Mouse (Mus musculus): ENCODE data around the gene Fubp3. TPM values are rescaled to one million over a fixed set of nuclear protein-coding genes. Genes with fewer than 3 reads are reported as not detected.

Fubp3 gene
- total RNA-seq, 2 experiments from 2014 or later = 13.1 to 13.7 TPM

DNA sequence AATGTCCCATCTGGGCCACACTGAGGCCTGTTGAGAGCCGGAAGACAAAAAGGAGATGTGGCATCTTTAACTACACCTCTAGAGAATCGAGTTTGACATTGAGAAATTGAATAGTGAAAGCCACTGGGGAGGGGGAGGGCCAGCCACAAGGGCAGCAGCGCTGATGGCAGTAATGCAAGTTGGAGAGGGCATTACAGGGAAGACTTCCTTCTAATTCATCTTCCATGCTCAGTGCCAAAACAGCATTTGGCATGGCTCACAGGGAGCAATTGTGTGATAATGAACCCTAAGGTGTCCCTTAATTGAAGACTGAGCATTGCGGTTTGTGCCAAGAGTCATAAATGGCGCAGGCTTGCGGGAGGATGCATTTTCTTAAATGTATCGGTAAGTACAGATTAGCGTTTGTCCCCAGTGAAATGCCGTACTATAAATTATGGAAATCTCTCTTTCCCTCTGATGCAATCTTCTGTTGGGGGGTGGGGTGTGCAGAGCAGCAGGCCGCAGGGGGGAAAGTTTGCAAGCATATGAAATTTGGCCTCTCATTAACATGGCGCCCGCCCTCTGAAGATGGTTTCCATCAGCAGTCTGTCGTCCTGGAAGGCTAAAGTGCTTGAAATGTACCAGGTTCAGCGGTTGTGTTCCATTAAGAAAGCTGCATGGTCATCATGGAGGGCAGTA is 46.2 kb downstream of the Fubp3 start:
- no peak for DNase-seq
- intact Hi-C loops (cut with DNase I) = no loop called here

DNA sequence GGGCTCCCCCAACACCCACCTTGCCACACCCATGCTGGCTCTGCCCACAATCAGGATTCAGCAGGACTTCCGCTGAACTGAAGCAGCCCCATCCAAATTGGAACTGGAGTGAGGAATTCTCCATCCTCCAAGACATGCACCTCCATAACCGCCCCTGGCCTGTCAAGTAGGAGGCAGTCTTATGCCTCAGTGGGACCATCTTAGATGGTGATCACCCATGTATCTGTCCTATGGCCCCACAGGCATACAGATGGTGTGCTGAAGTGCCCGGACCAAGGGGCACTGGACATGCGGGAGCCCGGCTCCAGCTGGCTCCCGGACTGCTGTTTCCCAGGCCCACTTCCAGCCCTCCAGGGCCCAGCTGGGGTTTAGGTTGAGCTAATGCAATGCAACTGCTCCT is 46.8 kb downstream of the Fubp3 start:
- DNase-seq = no peak
- intact Hi-C loops (cut with DNase I) = no loop called here

DNA sequence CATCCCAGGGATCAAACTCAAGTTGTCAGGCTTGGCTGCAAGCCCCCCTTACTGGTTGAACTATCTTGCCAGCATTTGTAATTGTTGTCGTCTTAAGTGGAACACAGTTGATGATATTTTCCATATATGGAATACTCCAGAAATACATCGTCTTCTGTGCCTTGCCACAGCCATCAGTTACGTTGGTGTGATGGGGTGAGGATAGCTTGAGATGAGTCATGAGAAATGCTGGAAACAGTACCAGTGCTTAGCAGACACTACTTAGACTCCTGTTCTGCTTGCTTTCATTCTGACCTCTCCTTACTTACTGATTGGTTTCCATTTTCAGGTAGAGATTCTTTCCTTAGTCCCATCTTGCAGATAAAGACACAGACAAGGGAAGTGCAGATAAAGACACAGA is 61.1 kb downstream of the Fubp3 start:
- intact Hi-C loops (cut with DNase I) = no loop called here
- DNase-seq = no peak

DNA sequence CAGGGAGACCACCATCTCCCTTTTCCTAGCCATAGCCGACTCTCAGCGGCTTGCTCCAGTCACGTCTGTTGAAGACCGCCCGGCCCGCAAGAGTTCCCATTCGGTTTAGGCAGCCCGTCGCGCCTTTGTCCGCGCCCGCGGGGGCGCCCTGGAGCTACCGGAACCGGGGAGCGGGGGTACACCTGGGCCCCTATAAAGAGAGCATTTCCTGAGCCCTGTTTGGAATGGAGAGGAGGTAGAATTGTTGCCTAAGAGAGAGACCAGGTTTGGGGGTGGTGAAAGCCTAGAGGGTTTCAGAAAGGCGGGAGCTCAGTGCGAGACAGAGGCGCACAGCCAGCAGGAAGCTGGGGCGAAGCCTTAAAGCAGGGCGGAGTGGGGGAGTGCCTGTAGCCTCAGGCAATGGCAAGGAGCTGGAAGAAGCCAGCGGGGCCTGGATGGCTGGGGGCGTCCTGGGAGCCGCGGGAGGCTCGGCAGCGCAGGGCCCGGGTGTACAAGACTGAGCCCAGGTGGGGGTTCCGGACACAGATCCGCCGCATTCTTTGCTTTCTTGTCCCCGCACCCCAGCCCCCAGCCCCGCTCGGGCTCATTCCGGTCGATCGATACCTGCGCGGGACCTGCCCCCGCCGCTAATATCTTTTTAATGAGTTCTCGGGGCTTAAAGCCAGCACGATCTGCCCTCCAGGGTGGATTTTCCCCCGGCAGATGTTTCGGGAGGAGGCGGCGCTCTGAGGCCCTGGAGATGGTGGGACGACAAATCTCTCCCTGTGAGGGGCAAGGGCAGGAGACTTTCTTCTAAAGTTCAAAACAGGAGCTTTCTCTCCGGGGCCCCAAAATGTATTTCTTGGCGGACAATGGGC is 63.1 kb downstream of the Fubp3 start:
- no peak for DNase-seq

DNA sequence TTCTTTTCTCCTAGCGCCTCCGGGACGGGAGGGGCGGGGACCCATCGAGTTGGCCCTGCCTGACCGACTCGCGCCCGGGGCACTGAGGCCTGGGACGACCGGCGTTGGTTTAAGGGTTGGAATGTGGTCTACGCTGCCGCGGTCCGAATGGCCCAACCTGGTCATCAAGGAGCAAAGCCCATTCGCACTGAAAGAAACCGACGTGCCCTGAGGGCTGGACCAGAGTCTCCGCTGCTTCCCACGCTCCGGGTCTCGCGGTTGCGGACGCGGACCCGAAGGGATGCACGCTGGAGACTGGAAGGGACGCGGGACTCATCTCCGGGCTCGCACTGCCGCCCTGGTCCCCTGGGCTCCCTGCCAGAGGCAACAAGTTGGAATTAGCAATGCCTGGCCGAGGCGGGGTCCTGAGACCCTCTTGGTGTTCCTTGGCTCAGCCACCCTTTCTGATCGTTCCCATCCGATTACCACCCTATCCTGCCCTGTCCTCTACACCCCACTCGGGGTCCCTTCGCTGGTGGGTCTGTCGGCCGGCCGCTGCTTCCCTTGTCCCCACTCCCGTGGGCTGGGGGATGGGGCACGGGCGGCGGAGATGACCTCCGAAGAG is 63.8 kb downstream of the Fubp3 start:
- intact Hi-C loops (cut with DNase I) = no loop called here
- no peak for DNase-seq

More for the DNA sequence above, 63.1 kb downstream of the Fubp3 start:
- intact Hi-C loops (cut with DNase I) = no loop called here

DNA sequence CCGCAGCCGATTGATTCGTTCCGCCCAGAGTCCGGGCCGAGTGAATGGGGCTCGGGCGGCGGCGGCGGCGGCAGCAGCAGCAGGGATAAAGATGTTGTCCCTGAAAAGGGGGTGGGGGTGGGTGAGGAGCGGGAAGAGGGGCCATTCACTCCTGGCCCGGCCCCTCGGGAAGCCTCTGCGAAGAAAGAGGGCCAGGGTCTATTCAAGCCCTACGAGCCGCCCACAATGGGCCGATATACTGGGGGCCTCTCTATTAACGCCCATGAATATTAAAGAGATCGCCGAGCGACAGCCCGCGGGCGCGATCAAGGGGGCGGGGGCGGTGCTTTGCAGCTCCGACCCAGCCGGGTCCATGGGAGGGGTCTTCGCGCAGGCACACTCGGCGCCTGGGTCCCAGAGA is 64.3 kb downstream of the Fubp3 start:
- no peak for DNase-seq
- intact Hi-C loops (cut with DNase I) = no loop called here

DNA sequence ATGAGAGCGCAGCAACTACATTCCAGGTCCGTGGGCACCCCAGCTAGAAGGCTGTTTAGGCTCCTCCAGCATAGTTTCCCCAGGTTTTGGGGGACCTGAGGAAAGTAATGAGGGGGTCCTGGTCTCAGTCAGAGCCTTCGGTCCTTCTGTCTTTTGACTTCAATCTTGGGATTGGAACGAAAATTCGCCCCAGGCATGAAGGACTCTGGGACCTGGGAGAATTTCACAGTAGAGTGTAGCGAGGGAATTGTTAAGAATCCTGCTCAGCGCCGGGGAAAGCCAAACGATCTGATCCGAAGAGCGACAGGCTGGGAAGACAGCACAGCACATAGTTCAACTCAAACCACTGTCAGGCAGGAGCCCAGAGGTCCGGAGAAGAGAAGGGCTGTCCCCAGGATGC is 64.9 kb downstream of the Fubp3 start:
- no peak for DNase-seq
- intact Hi-C loops (cut with DNase I) = no loop called here

DNA sequence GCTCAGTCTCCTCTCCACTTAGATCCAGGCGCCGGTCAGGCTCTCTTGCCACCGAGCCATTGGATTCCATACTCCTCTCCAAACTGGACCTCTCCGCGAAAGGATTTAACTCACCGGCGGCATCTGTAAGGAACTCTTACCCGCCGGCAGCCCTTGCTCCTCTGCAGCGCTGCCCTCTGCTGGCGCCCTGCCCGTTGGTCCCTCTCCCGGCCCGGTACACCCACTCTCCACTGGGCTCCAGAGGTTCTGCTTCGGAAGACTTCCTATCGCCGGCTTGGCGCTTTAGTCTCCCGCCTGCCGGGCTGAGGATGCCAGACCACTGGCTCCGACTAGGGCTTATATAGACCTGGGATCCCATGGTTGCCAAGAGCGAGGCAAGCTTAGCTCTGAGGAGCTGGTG is 65.4 kb downstream of the Fubp3 start:
- DNase-seq = peak in 1 of 2 experiments; percentile 41
- intact Hi-C loops (cut with DNase I) = no loop called here

DNA sequence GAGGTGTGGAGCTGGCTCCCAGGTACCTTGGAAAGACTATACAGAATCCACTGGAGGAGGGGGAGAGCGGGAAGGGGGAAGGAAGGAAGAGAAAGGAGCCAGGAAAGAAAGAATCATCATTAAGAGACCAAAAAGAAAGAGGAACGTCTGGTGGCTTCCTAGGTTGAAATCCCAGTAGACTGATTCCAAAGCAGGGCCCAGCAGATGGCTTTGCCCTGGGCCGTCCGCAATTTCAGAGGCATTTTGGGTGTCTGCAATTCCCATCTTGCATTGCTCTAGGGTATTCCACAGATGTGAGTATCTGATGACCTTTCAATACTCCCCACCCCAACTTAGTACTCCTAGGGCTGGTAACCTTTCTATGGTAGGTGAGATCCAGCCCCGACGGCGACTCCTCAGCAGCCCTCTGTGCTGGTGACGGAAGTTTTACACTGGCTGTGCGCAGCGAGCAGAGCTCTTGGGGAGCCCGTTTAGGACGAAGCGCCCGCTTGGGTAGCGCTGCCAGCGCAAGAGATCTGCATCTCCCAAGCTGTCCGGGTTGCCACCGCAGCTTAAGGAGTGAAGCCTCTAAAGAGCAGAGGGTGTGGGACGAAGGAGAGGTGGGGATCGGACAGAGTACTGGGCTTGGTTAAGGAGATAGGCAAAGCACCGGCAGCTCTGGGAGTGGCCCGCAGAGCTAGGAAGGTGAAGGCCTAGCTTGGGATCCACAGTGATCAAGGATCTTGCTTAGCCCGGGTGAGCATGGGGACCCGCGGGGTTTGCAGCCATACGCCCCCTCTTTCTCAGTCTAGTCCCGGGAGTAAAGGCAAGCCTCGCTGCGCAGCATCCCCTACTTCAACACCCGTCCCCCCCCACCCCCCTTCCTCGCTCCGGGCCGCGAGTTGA is 66.4 kb downstream of the Fubp3 start:
- no peak for DNase-seq

DNA sequence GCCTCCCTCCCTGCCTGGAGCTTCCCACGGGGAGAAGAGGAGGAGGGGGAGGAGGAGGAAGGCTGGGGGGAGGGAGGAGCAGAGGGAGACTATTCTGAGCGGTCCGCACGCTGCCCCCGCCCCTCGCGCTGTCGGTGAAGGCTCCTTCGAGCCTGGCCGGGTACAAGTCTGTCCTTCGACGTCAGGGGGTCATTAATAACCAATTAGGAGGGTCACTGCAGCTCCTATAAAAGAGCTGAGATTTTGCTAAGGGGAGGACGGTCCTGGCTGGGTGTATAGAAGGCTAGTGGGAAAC is 67.0 kb downstream of the Fubp3 start:
- intact Hi-C loops (cut with DNase I) = no loop called here
- no peak for DNase-seq

More for the DNA sequence above, 66.4 kb downstream of the Fubp3 start:
- intact Hi-C loops (cut with DNase I) = no loop called here

DNA sequence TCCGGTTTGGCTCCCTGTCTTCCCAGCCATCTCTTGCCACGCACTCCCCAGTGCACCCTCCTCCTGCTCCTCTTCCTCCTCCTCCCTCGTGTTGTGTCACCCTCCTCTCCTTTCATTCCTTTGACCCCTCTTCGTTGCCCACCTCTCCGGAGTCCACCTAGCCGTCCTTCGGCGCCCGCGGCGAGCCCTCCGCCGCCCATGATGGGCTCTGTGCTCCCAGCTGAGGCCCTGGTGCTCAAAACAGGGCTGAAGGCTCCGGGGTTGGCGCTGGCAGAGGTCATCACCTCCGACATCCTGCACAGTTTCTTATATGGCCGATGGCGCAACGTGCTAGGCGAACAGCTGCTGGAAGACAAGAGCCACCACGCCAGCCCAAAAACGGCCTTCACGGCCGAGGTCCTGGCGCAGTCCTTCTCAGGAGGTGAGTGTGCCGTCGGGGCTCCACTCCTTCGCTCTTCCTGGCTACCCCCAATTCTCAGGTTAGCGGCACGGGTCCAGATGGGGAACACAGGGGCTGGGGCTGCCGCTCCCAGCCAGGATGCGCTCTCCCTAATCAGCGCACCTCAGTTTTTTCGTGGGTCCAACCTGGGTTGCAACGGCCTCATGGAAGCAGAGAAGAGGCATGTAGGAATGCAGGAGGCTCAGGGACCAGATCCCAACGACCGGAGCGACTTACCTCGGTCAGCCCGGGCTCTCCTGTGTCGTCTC is 67.6 kb downstream of the Fubp3 start, which contains the start of gene Prdm12:
Gene Prdm12, plus strand, starts transcription at position 137 of the 708 bp plus-strand sequence.
- intact Hi-C loops (cut with DNase I) = no loop called here
- DNase-seq = no peak

DNA sequence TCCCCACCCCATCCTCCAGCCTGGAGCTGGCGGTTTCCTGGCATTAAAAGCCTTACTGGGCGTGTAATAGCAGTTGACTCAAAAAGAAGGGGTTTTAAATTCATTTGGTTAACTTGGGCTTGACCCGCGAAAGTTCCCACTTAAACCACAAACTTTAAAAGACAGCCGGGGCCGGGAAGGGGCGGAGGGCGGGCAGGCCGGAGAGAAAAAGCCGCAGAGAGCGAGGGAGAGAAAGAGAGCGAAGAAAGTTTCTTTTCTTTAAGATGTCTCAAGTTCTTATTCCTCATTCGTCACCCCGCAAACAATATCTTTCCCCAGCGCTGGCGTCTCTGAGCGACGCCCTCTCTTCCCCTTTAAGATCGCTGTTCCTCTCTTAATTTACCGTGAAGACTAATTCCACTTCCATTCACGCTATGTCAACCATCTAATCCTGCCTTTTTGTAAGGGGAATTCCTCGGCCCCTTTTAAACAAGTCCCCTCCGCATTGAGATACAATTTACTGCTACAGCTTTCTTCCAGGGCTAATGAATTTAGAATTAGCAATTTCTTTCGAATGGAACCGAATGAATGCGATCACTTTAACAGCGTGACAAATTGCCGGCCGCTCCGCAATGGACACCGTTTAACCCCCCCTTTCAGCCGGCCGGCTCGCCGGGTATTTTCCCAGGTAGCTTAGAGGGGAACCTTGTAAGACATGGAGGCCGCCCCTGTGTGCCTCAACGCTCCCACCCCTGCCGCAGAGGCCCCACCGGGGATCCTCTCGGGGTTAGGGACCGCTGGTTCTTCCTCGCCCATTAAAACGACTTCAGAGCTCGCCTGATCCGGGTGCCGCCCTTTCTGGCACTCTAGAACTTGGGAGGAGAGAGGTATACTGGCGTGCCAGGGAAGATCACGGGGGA is 68.4 kb downstream of the Fubp3 start:
- intact Hi-C loops (cut with DNase I) = no loop called here
- DNase-seq = no peak

DNA sequence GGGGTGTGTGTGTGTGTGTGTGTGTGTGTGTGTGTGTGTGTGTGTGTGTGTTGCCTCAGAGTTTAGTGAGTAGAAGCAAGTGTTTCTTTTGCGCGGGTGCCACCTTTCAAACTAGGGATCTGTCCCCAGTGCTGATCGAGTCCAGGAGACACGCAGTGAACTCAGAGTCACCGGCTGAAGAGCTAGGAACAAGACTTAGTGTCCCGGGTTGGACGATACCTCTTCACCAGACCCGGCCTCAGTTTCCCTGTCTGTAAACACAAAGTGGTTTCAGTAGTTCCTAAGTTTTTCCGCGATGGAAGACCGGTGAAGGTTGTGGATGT is 69.0 kb downstream of the Fubp3 start:
- intact Hi-C loops (cut with DNase I) = no loop called here
- no peak for DNase-seq

DNA sequence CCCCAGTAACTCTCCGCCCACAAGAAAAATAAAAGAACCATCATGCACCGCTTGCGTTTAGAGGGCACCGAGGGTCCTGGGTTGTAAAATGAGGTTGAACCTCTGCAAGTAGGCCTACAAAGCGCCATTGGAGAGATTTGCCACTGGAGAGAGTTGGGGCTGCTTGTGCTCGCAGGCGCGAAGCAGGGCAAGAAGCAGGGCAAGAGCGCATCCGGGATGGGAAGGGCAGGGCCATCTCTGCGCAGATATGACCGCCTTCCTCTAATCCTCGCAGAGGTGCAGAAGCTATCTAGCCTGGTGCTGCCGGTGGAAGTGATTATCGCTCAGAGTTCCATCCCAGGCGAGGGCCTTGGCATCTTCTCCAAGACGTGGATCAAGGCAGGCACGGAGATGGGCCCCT is 69.5 kb downstream of the Fubp3 start:
- intact Hi-C loops (cut with DNase I) = no loop called here

DNA sequence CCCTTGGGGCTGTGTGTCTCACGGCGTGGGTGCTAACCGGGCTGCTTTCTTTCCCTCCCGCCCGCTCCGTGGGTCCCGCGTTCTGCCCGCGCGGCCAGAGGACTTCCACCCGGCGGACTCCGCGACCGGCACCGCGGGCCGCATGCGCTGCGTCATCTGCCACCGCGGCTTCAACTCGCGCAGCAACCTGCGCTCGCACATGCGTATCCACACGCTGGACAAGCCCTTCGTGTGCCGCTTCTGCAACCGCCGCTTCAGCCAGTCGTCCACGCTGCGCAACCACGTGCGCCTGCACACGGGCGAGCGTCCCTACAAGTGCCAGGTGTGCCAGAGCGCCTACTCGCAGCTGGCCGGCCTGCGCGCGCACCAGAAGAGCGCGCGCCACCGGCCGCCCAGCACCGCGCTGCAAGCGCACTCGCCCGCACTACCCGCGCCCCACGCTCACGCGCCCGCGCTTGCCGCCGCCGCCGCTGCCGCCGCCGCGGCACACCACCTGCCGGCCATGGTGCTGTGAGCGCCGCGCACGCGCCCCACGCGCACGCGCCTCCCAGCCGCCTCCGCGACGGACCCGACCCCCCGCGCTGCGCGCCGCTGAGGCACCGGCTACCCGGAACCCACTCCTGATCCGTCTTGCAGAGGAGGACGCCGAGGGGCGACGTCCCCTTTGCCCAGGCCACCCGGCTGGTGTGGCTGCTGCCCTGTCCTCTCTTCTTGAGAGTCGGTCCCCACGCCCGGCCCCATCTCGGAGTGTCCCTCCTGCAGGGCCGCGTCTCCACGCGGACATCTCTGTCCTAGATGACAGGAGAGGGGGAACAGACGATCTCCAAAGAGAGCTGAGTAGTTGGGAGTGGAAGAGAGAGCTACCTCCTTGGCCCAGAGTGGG is 81.8 kb downstream of the Fubp3 start:
- intact Hi-C loops (cut with DNase I) = no loop called here
- DNase-seq = no peak

More for the DNA sequence above, 69.5 kb downstream of the Fubp3 start:
- no peak for DNase-seq

DNA sequence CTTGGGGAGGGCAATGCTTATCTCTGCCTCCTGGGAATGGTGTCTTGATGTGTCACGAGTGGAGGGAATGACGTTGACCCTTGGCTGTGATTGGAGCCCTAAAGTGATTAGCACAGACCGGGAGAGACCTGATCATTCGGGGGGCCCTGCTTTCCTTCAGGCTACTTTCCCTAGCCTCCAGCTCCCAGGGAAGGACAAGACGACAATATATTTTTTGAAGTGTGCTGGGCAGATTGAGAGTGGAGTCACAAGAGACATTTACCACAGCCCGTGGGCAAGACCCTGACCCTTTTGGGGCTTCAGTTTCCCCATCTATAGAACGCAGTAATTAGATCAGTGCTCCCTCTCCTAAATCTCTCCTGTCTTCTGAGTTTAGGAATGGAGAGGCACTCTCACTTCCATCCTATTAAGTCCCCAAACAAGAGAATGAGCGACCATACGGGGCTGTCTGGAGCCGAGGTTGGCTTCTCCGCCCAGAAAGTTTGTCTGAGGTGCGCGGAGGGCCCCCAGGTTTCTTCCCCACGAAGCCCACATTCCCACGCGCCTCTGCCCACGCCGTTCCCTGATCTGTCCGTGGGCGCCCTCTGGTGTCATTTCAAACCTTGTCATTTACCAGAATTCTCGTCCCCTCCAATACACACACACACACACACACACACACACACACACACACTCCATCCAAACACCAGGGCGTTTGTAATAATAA is 82.6 kb downstream of the Fubp3 start:
- DNase-seq = peak; percentile 49 to 61
- intact Hi-C loops (cut with DNase I) = loop anchor here (1.0 kb wide), 1 partner anchor 172 kb away; no protein-coding TSS in a partner anchor

DNA sequence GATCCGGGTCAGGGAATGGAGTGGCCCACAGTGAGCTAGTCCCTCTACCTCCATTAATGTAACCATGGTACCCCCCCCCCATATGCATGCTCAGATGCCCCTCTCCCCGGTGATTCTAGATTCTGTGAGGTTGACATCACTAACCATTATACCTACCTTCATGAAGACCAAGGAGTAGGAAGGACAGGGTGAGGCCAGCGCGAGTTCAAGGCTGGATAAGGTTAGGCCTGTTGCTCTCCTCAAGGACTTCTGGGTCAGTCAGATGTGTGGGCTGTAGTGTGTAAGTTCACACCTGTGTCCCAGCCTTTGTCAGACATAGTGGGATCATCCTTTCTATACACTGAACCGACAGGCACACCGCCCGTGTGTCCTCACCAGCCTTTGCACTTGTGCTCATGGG is 83.9 kb downstream of the Fubp3 start:
- DNase-seq = no peak
- intact Hi-C loops (cut with DNase I) = no loop called here
